Mouse (Mus musculus) kidney, embryonic 14.5 days (tissue): ENCODE measurements around the gene Aptx. TPM values are rescaled to one million over a fixed set of nuclear protein-coding genes. Genes with fewer than 3 reads are reported as not detected.
A peak's percentile ranks its signal among the peaks of the same experiment; 100 is the strongest.

Source experiments
- ATAC-seq: fragments of 200-750 bp; cut with Nextera tagmentation; 2 replicates; pipeline ENCODE4 v1.8.0; 2017; ENCODE audit warnings: moderate number of reproducible peaks, mild to moderate bottlenecking, moderate TSS enrichment, moderate library complexity; ENCODE audit not compliant: low FRiP score, low TSS enrichment
- H3K27ac ChIP-seq: fragments of 300-500 bp; sonication (generic); 2 replicates; pipeline ENCODE4 v1.5.1; 2014; ENCODE audit warnings: low read depth, mild to moderate bottlenecking, low read length, moderate library complexity, mixed read lengths
- H3K27me3 ChIP-seq: fragments of 300-500 bp; sonication (generic); 2 replicates; pipeline ENCODE4 v1.6.1; 2014; ENCODE audit warnings: mild to moderate bottlenecking, low read length; ENCODE audit not compliant: control insufficient read depth, insufficient read depth
- H3K36me3 ChIP-seq: fragments of 300-500 bp; sonication (generic); 2 replicates; pipeline ENCODE4 v1.6.1; 2014; ENCODE audit warnings: low read length, mixed read lengths; ENCODE audit not compliant: control insufficient read depth, insufficient read depth
- H3K4me1 ChIP-seq: fragments of 300-500 bp; sonication (generic); 2 replicates; pipeline ENCODE4 v1.6.1; 2014; ENCODE audit warnings: low read length, mixed read lengths; ENCODE audit not compliant: control insufficient read depth, insufficient read depth
- H3K4me2 ChIP-seq: fragments of 300-500 bp; sonication (generic); replicated peaks from 2 replicates; pipeline ENCODE4 v1.6.1; 2014; ENCODE audit warnings: low read depth, mild to moderate bottlenecking, low read length
- H3K4me3 ChIP-seq: fragments of 300-500 bp; sonication (generic); 2 replicates; pipeline ENCODE4 v1.5.1; 2014; ENCODE audit warnings: mild to moderate bottlenecking, low read length
- H3K9ac ChIP-seq: fragments of 300-500 bp; sonication (generic); 2 replicates; pipeline ENCODE4 v1.6.1; 2014; ENCODE audit warnings: low read depth, mild to moderate bottlenecking, low read length, moderate library complexity
- H3K9me3 ChIP-seq: fragments of 300-500 bp; sonication (generic); 2 replicates; pipeline ENCODE4 v1.6.1; 2016; ENCODE audit warnings: low read length; ENCODE audit not compliant: control insufficient read depth
- WGBS: fragments of 180-500 bp; shearing (Covaris S2); extraction: QIAGEN DNeasy Blood & Tissue Kit; methylation state at CpG from one replicate; pipeline ENCODE4 v1.1.7; 2014; 5-methylcytosine and 5-hydroxymethylcytosine counted together
- polyA plus RNA-seq: library from polyadenylated mRNA; unstranded; fragments of >200 nt; fragmentation: Nextera tagmentation; extraction: Ambion mirVana; gene quantifications from 2 replicates; pipeline ENCODE4 v1.2.1, GENCODE M21; 2014

Gene Aptx
- polyA plus RNA-seq: 30.7 and 31.9 TPM in 2 replicates

GRCm38 (mm10) chr4:40702797-40703709, at the start of gene Aptx:
TSS of gene Aptx (minus strand) at chr4:40703194.
- H3K9ac ChIP-seq: peak within 1 kb of the TSS; percentile 68
- no peaks in the 10 kb centered on the region for H3K9me3 ChIP-seq
- peaks cover 8% of the 10 kb centered on the region; the same call in 1 of the 2 replicates for H3K4me1 ChIP-seq
- H3K27ac ChIP-seq: peak within 1 kb of the TSS; percentile 98
- H3K4me2 ChIP-seq: peak within 1 kb of the TSS; percentile 73
- ATAC-seq: peak; percentile 93
- H3K27me3 ChIP-seq: no peaks in the 10 kb centered on the region
- H3K4me3 ChIP-seq: peak within 1 kb of the TSS; percentile 66
- under 1% methylated on average over 42 of the region's 42 CpGs for WGBS
- no peaks in the 10 kb centered on the region for H3K36me3 ChIP-seq

GRCm38 (mm10) chr4:40735351-40735750, 32.4 kb upstream of the Aptx start:
- Histone ChIP-seq H3K9me3 (no peaks in the 10 kb centered on the region), H3K36me3 (peaks cover 82% of the 10 kb centered on the region), H3K4me3 (no peak overlapping the region), H3K9ac (no peak overlapping the region), H3K4me1 (no peaks in the 10 kb centered on the region), H3K4me2 (no peak overlapping the region), H3K27ac (no peak overlapping the region), H3K27me3 (no peaks in the 10 kb centered on the region)
- peak; percentile 46; the same call in 1 of the 2 replicates for ATAC-seq
- 67% methylated on average over 1 of the region's 1 CpGs for WGBS

GRCm38 (mm10) chr4:40731262-40731661, 28.3 kb upstream of the Aptx start:
- Histone ChIP-seq H3K36me3 (peaks cover 88% of the 10 kb centered on the region), H3K4me2 (no peak overlapping the region), H3K4me3 (no peak overlapping the region), H3K4me1 (no peaks in the 10 kb centered on the region), H3K9me3 (no peaks in the 10 kb centered on the region), H3K9ac (no peak overlapping the region), H3K27ac (no peak overlapping the region), H3K27me3 (no peaks in the 10 kb centered on the region)
- ATAC-seq: no peak

- Histone ChIP-seq H3K27ac (no peak overlapping the region), H3K9me3 (no peaks in the 10 kb centered on the region), H3K4me2 (no peak overlapping the region), H3K9ac (no peak overlapping the region), H3K27me3 (no peaks in the 10 kb centered on the region), H3K4me1 (peaks cover 13% of the 10 kb centered on the region; the same call in 1 of the 2 replicates), H3K36me3 (peaks cover 77% of the 10 kb centered on the region), H3K4me3 (no peak overlapping the region)
- WGBS: 94% methylated on average over 1 of the region's 1 CpGs
- no peak for ATAC-seq
Measured at GRCm38 (mm10) chr4:40727247-40727646, 24.3 kb upstream of the Aptx start.

GRCm38 (mm10) chr4:40725554-40725953, 22.6 kb upstream of the Aptx start:
- Histone ChIP-seq H3K9ac (no peak overlapping the region), H3K27me3 (no peaks in the 10 kb centered on the region), H3K27ac (no peak overlapping the region), H3K36me3 (peaks cover 65% of the 10 kb centered on the region), H3K4me3 (peak overlapping the region; percentile 94; the same call in 1 of the 2 replicates), H3K9me3 (no peaks in the 10 kb centered on the region), H3K4me1 (peaks cover 26% of the 10 kb centered on the region; the same call in 1 of the 2 replicates), H3K4me2 (peak overlapping the region; percentile 62; the same call in 1 of the 2 replicates)
- no peak for ATAC-seq

GRCm38 (mm10) chr4:40725141-40725540, 22.1 kb upstream of the Aptx start:
- Histone ChIP-seq H3K4me3 (peak overlapping the region; percentile 94; the same call in 1 of the 2 replicates), H3K36me3 (peaks cover 61% of the 10 kb centered on the region), H3K9me3 (no peaks in the 10 kb centered on the region), H3K4me1 (peaks cover 26% of the 10 kb centered on the region; the same call in 1 of the 2 replicates), H3K27ac (no peak overlapping the region), H3K4me2 (peak overlapping the region; percentile 62; the same call in 1 of the 2 replicates), H3K9ac (no peak overlapping the region), H3K27me3 (no peaks in the 10 kb centered on the region)
- no peak for ATAC-seq
- WGBS: 81% methylated on average over 7 of the region's 7 CpGs

- Histone ChIP-seq H3K9ac (peak overlapping the region; percentile 99), H3K4me1 (peaks cover 26% of the 10 kb centered on the region; the same call in 1 of the 2 replicates), H3K9me3 (no peaks in the 10 kb centered on the region), H3K4me3 (peak overlapping the region; percentile 94), H3K4me2 (peak overlapping the region; percentile 62), H3K27ac (peak overlapping the region; percentile 99), H3K27me3 (no peaks in the 10 kb centered on the region), H3K36me3 (peaks cover 41% of the 10 kb centered on the region)
- ATAC-seq: peak; percentile 89
- under 1% methylated on average over 55 of the region's 62 CpGs for WGBS
Measured at GRCm38 (mm10) chr4:40722687-40723460, 19.9 kb upstream of the Aptx start.

GRCm38 (mm10) chr4:40722011-40722666, 19.1 kb upstream of the Aptx start, which contains the start of gene Dnaja1:
TSS of gene Dnaja1 (plus strand) at chr4:40722150.
- no peaks in the 10 kb centered on the region for H3K27me3 ChIP-seq
- peak; percentile 90 for ATAC-seq
- peaks cover 33% of the 10 kb centered on the region for H3K36me3 ChIP-seq
- H3K27ac ChIP-seq: peak within 1 kb of the TSS; percentile 99
- H3K9ac ChIP-seq: peak within 1 kb of the TSS; percentile 99
- no peaks in the 10 kb centered on the region for H3K9me3 ChIP-seq
- peak within 1 kb of the TSS; percentile 62 for H3K4me2 ChIP-seq
- peak within 1 kb of the TSS; percentile 94 for H3K4me3 ChIP-seq
- whole genome bisulfite sequencing: under 1% methylated on average over 39 of the region's 54 CpGs
- peaks cover 26% of the 10 kb centered on the region; the same call in 1 of the 2 replicates for H3K4me1 ChIP-seq
